Mouse (Mus musculus) ovary, postnatal 14 days (tissue): ENCODE measurements around the gene Hist1h1t.
A peak's percentile ranks its signal among the peaks of the same experiment; 100 is the strongest.

ENCODE experiments used
- DNase-seq: peaks from one replicate; pipeline ENCODE4 v3.0.0; 2022; ENCODE audit warnings: low spot score

Gene Hist1h1t

DNA sequence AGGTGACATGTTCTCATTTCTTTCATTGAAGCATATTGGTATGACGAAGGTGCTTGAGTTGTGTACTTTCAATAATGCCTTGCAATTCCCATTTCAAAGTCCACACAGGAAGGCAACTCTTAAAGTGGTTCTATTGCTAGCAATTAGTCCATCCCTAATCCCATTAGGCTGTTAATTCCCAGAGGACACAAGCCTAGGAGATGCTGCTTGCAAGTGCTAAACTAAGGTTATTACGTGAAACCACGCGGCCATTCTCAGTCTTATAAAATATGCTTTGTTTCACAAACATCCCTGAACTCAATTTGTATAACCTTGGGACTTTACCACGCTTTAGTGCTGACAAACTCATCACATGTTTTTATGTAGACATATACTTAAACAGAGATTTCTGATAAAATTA lies 41.5 kb downstream of the Hist1h1t start:
- no peak for DNase-seq

DNA sequence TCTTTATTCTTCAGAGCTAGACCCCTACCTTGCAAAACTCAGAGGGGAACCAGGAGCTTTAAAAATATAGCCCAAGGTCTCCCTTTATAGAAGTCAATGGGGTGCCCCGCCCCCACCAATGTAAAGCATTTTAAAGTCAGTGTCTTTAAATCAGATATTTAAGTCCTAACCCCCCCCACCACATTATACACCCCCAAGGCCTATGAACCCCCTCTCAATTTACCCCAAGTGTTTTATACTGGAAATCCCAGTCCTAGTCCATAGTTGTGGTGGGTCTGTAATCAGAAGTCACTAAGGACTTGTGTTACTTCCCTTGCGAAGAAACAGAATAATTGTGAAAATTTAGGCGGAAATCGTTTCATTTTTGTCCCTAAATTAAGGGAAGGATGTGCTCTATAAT lies 42.4 kb downstream of the Hist1h1t start:
- DNase-seq, result no peak

DNA sequence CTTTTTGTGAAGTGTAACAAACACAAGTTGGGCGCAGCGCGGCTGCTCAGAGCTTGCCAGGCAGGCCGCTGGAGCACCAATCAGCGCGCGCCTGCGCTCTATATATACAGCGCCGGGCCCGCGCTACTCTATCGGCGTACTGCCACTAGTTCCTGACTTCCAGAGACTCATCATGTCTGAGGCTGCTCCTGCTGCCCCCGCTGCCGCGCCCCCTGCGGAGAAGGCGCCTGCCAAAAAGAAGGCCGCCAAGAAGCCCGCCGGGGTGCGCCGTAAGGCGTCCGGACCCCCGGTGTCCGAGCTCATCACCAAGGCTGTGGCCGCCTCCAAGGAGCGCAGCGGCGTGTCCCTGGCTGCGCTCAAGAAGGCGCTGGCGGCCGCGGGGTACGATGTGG lies 43.1 kb downstream of the Hist1h1t start, which contains the start of gene Hist1h1c:
Gene Hist1h1c (plus strand): TSS at position 132 of the 392 bp plus-strand sequence.
- DNase-seq, result peak; percentile 94

DNA sequence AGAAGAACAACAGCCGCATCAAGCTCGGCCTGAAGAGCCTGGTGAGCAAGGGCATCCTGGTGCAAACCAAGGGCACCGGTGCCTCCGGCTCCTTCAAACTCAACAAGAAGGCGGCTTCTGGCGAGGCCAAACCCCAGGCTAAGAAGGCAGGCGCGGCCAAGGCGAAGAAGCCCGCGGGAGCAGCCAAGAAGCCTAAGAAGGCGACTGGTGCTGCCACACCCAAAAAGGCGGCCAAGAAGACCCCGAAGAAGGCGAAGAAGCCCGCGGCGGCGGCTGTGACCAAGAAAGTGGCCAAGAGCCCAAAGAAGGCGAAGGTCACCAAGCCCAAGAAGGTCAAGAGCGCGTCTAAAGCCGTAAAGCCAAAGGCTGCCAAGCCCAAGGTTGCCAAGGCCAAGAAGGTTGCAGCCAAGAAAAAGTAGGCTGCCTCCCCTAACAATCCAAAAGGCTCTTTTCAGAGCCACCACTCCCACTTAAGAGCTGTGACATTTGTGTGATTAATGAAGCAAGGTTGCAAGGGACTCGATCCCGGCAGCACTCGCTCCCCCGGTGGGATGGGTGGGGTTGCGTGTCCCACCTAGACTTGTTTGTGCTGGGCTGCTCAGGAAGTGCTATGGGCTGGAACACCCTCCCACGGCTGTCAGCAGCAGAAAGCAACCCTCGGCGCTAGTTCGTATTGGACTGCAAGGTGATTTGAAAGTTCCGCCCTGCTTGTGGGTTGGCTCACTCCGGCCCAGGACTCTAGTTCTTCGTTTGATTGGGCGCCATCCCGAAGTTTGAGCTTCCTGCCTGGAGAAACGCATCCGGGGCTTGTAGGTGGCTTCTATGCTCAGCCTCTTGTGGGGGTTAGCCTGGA lies 43.7 kb downstream of the Hist1h1t start:
- DNase-seq, result peak; percentile 82

DNA sequence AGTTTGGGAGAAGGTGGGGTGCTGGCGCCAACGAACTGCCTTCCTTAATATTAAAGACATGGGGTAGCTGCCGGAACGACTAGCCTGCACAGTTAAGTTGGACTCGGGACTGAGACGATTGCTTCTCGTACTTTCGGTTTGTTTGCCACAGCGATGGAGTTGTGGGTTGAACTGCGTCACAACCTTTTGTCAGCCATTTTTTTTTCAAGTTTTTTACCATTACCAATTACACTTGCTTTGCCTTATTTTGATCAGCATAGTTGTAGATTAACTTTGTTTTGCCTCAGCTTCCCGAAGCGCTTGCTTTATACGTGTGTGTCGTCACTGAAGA lies 44.3 kb downstream of the Hist1h1t start:
- DNase-seq, result no peak

DNA sequence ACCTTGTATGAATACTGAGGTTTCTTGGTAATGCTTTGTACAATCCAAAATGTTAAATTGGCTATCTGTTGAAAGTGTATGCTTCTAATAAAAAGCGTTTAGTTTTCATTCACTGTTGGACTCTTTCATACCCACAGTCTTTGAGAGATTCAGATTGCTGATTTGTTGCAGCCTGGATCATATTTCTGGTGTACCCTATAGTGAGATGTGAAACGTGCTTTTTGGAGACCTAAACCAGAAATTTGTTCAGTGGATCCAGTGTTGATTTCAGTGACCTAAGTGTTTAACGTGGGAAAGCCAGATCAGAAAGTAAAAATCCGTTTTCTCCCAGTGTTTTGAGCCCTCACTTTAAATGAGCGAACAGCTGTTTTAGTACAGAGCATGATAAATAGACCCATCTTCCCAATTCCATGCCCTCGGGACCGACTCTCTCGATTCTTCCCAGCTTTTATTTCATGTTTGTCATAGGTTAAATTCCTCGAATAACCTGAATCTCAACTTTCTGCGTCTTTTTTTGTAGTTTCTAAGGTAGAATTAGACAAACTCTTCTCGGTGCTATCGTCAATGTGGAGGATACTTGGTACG lies 44.7 kb downstream of the Hist1h1t start:
- no peak for DNase-seq

GRCm38 (mm10) chr13:23740910-23741309 lies 45.3 kb downstream of the Hist1h1t start:
- DNase-seq, result no peak

GRCm38 (mm10) chr13:23742007-23742406 lies 46.4 kb downstream of the Hist1h1t start:
- no peak for DNase-seq

- no peak for DNase-seq
Measured at GRCm38 (mm10) chr13:23743215-23743614, 47.6 kb downstream of the Hist1h1t start.

- DNase-seq, result no peak
Measured at GRCm38 (mm10) chr13:23743963-23744362, 48.3 kb downstream of the Hist1h1t start.

GRCm38 (mm10) chr13:23744421-23745380 lies 49.1 kb downstream of the Hist1h1t start:
- DNase-seq, result no peak

DNA sequence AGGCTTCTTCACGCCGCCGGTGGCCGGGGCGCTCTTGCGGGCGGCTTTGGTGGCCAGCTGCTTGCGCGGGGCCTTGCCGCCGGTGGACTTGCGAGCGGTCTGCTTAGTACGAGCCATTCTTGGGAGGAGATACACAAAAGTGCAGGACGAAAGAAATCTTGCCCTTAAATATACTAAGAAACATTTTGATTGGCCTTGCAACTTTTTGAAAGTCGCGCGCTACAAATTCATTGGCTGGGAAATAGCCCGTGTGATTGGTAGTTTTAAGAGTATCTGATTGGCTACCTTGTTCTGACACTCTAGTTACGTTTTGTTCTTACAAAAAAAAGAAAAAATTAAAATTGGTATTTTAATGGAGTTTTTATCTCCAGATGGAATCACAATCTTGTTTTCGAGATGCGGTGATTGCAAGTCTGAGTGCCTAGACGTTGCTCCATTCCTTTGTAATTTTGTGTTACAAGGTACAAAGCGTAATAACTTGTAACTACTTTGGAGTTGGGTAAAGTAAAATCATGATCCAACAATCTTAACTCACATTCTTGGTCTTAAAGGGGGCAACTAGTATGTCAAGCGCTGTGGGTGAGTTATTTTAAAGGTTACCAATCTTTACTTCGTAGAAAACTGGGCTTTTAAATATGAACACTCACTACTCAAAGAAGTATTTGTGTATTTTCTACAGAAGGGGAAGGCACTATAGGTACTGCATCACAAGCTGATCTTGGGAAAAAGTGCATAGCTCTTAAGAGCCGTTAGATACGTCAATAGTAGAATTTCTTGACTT lies 50.0 kb downstream of the Hist1h1t start, which contains the start of gene Hist1h3c:
Gene Hist1h3c (minus strand): TSS at position 222 of the 781 bp plus-strand sequence.
- peak; percentile 70 for DNase-seq
